Mouse (Mus musculus): ENCODE results near the gene Mfap1b. TPM values are rescaled to one million over a fixed set of nuclear protein-coding genes. Genes with fewer than 3 reads are reported as not detected.
"Not testable (repeated sequence)": the region's sequence is repeated elsewhere in the genome, so short reads cannot be mapped to it uniquely, and the experiment has no call there.

Gene Mfap1b
- total RNA-seq, 1 experiment = 23.2 TPM

DNA sequence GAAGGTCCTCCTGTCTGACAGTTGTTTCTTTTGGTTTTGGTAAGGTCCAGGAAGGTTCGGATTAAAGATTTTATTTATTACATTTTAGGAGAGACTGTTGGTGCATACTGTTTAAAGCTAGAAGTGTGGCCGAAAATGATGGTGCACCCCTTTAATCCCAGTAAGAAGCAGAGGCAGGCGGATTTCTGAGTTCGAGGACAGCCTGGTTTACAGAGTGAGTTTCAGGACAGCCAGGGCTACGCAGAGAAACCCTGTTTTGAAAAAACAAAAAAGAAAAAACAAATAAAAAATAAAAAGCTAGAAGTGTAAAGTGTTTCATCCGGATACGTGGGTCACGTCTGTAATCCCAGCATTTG lies 291 bp upstream of the Mfap1b start:
- TF ChIP-seq CHD2 (IDR thresholded peaks at IDR 0.05; ENCODE audit: low read depth, low read length) = no peak
- no peak for TF ChIP-seq ZC3H11A (IDR thresholded peaks at IDR 0.05; ENCODE audit: borderline replicate concordance, low read depth, low read length)
- TF ChIP-seq MAFK (IDR thresholded peaks at IDR 0.05; ENCODE audit: insufficient read depth, low read depth, low read length) = no peak
- TF ChIP-seq HCFC1 (IDR thresholded peaks at IDR 0.05; ENCODE audit: borderline replicate concordance, insufficient read depth, low read length) = no peak
- no peak for TF ChIP-seq ZNF384 (IDR thresholded peaks at IDR 0.05; ENCODE audit: low read depth, low read length)
- Histone ChIP-seq H3K9ac (ENCODE audit: insufficient read depth, low read depth, low read length, poor library complexity, severe bottlenecking) (no peak overlapping the region; the same call in 1 of the 2 replicates), H3K27ac (ENCODE audit: insufficient read depth, low read depth, low read length, poor library complexity, severe bottlenecking) (no peak overlapping the region), H3K36me3 (ENCODE audit: control insufficient read depth, insufficient read depth, low read length, poor library complexity, severe bottlenecking) (peaks cover 2% of the 10 kb centered on the region), H3K4me3 (ENCODE audit: insufficient read depth in 1 of 2, low read depth in 1 of 2, low read length in 2 of 2, poor library complexity in 1 of 2, severe bottlenecking in 1 of 2) (peak overlapping the region; percentile 63 to 90), H3K9me3 (ENCODE audit: control insufficient read depth, insufficient read depth, low read depth, low read length) (no peaks in the 10 kb centered on the region), H3K4me1 (ENCODE audit: control insufficient read depth in 2 of 2, insufficient read depth in 2 of 2, low read length in 2 of 2, poor library complexity in 1 of 2) (0 out of 4 replicates have a peak, but pooled peaks cover 0 to 2% of the 10 kb centered on the region in 2 experiments)
- in situ Hi-C loops (cut with MboI; ENCODE audit: low sequenced_read_pairs in 2 of 2, unreplicated experiment in 2 of 2) = no loop called here
- DNase-seq (ENCODE audit: low read depth, low spot score) = no peak

DNA sequence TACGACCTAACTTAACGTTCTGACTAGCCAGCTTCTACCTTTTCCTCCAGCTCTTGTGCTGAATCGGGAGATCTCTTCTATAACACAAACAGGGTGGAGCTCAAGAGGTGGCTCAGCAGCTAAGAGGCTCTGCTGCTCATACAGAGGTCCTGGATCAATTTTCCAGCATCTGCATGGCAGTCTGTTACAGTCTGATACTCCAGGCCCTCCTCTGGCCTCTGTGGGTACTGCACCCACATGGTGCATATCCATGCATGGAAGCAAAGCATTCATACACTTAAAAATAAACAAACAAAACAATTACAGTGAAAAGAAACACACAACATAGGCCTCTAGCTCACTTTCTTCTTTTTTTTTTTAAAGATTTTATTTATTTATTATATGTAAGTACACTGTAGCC lies 1.1 kb downstream of the Mfap1b start:
- H3K27ac ChIP-seq (ENCODE audit: insufficient read depth, low read depth, low read length, poor library complexity, severe bottlenecking); H3K9me3 ChIP-seq (ENCODE audit: control insufficient read depth, insufficient read depth, low read depth, low read length); H3K4me3 ChIP-seq (ENCODE audit: insufficient read depth in 1 of 2, low read depth in 1 of 2, low read length in 2 of 2, poor library complexity in 1 of 2, severe bottlenecking in 1 of 2); H3K36me3 ChIP-seq (ENCODE audit: control insufficient read depth, insufficient read depth, low read length, poor library complexity, severe bottlenecking); DNase-seq (ENCODE audit: low read depth, low spot score); H3K4me1 ChIP-seq (ENCODE audit: control insufficient read depth in 2 of 2, insufficient read depth in 2 of 2, low read length in 2 of 2, poor library complexity in 1 of 2); H3K9ac ChIP-seq (ENCODE audit: insufficient read depth, low read depth, low read length, poor library complexity, severe bottlenecking); in situ Hi-C loops (cut with MboI; ENCODE audit: low sequenced_read_pairs in 2 of 2, unreplicated experiment in 2 of 2): not testable (repeated sequence)

DNA sequence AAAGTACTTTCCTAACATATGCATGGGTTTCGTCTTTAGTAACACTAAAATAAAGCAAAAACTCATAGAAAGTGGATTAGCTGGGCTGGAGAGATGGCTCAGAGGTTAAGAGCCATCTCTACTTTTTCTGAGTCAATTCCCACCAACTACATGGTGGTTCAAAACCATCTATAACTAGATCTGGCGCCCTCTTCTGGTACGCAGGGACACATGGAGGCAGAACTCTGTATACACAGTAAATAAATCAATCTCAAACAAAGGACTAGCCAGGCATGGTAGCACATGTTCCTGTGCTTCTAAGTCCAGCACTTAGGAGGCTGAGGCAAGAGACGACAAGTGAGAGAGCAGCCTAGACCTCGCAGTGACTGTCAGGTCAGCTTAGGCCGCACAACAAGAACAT lies 4.9 kb downstream of the Mfap1b start:
- H3K4me3 ChIP-seq (ENCODE audit: insufficient read depth in 1 of 2, low read depth in 1 of 2, low read length in 2 of 2, poor library complexity in 1 of 2, severe bottlenecking in 1 of 2) = not testable (repeated sequence)

GRCm38 (mm10) chr2:121460071-121460470 lies 13.8 kb downstream of the Mfap1b start:
- no peak for DNase-seq (ENCODE audit: low read depth, low spot score)
- in situ Hi-C loops (cut with MboI; ENCODE audit: low sequenced_read_pairs in 2 of 2, unreplicated experiment in 2 of 2) = no loop called here

More for the DNA sequence above, 4.9 kb downstream of the Mfap1b start:
- H3K9ac ChIP-seq (ENCODE audit: insufficient read depth, low read depth, low read length, poor library complexity, severe bottlenecking); H3K4me1 ChIP-seq (ENCODE audit: control insufficient read depth in 2 of 2, insufficient read depth in 2 of 2, low read length in 2 of 2, poor library complexity in 1 of 2); H3K27ac ChIP-seq (ENCODE audit: insufficient read depth, low read depth, low read length, poor library complexity, severe bottlenecking); H3K9me3 ChIP-seq (ENCODE audit: control insufficient read depth, insufficient read depth, low read depth, low read length); H3K36me3 ChIP-seq (ENCODE audit: control insufficient read depth, insufficient read depth, low read length, poor library complexity, severe bottlenecking); DNase-seq (ENCODE audit: low read depth, low spot score); in situ Hi-C loops (cut with MboI; ENCODE audit: low sequenced_read_pairs in 2 of 2, unreplicated experiment in 2 of 2): not testable (repeated sequence)

GRCm38 (mm10) chr2:121456692-121457642 lies 16.9 kb downstream of the Mfap1b start, which contains the start of gene Serinc4:
Gene Serinc4, minus strand, starts transcription at chr2:121456781.
- H3K4me1 ChIP-seq (ENCODE audit: control insufficient read depth in 2 of 2, insufficient read depth in 2 of 2, low read length in 2 of 2, poor library complexity in 1 of 2) = peaks cover 3 to 4% of the 10 kb centered on the region in 2 experiments; a peak in 3 of 4 replicates
- H3K9me3 ChIP-seq (ENCODE audit: control insufficient read depth, insufficient read depth, low read depth, low read length) = no peaks in the 10 kb centered on the region
- H3K4me3 ChIP-seq (ENCODE audit: insufficient read depth in 1 of 2, low read depth in 1 of 2, low read length in 2 of 2, poor library complexity in 1 of 2, severe bottlenecking in 1 of 2) = peak within 1 kb of the TSS; percentile 84 to 98
- peak within 1 kb of the TSS; percentile 70 for H3K27ac ChIP-seq (ENCODE audit: insufficient read depth, low read depth, low read length, poor library complexity, severe bottlenecking)
- in situ Hi-C loops (cut with MboI; ENCODE audit: low sequenced_read_pairs in 2 of 2, unreplicated experiment in 2 of 2) = no loop called here
- no peak for TF ChIP-seq CHD2 (IDR thresholded peaks at IDR 0.05; ENCODE audit: low read depth, low read length)
- TF ChIP-seq MAFK (IDR thresholded peaks at IDR 0.05; ENCODE audit: insufficient read depth, low read depth, low read length) = no peak
- TF ChIP-seq ZNF384 (IDR thresholded peaks at IDR 0.05; ENCODE audit: low read depth, low read length) = no peak
- TF ChIP-seq ZC3H11A (IDR thresholded peaks at IDR 0.05; ENCODE audit: borderline replicate concordance, low read depth, low read length) = no peak
- TF ChIP-seq HCFC1 (IDR thresholded peaks at IDR 0.05; ENCODE audit: borderline replicate concordance, insufficient read depth, low read length) = peak; percentile 53; the same call in 1 of the 2 replicates
- peaks cover 8% of the 10 kb centered on the region for H3K36me3 ChIP-seq (ENCODE audit: control insufficient read depth, insufficient read depth, low read length, poor library complexity, severe bottlenecking)
- peak within 1 kb of the TSS; percentile 91 for H3K9ac ChIP-seq (ENCODE audit: insufficient read depth, low read depth, low read length, poor library complexity, severe bottlenecking)
- peak; percentile 87 for DNase-seq (ENCODE audit: low read depth, low spot score)

More at GRCm38 (mm10) chr2:121460071-121460470, 13.8 kb downstream of the Mfap1b start:
- Histone ChIP-seq H3K36me3 (ENCODE audit: control insufficient read depth, insufficient read depth, low read length, poor library complexity, severe bottlenecking) (peaks cover 2% of the 10 kb centered on the region), H3K4me1 (ENCODE audit: control insufficient read depth in 2 of 2, insufficient read depth in 2 of 2, low read length in 2 of 2, poor library complexity in 1 of 2) (peaks cover 0 to 4% of the 10 kb centered on the region in 2 experiments; a peak in 2 of 4 replicates), H3K9ac (ENCODE audit: insufficient read depth, low read depth, low read length, poor library complexity, severe bottlenecking) (no peak overlapping the region), H3K9me3 (ENCODE audit: control insufficient read depth, insufficient read depth, low read depth, low read length) (no peaks in the 10 kb centered on the region), H3K4me3 (ENCODE audit: insufficient read depth in 1 of 2, low read depth in 1 of 2, low read length in 2 of 2, poor library complexity in 1 of 2, severe bottlenecking in 1 of 2) (no peak overlapping the region), H3K27ac (ENCODE audit: insufficient read depth, low read depth, low read length, poor library complexity, severe bottlenecking) (no peak overlapping the region)
- no peak for TF ChIP-seq ZC3H11A (IDR thresholded peaks at IDR 0.05; ENCODE audit: borderline replicate concordance, low read depth, low read length)
